Mouse (Mus musculus): ENCODE results near the gene Cd248.

Cd248 gene

GRCm38 (mm10) chr19:5067867-5068569, at the start of gene Cd248:
TSS of gene Cd248 (plus strand) at chr19:5068078.
- no peak for DNase-seq (ENCODE audit: low spot score in 2 of 2)

GRCm38 (mm10) chr19:5018191-5018590, 49.7 kb upstream of the Cd248 start:
- DNase-seq (ENCODE audit: low spot score in 2 of 2): no peak

GRCm38 (mm10) chr19:5021416-5021815, 46.5 kb upstream of the Cd248 start:
- DNase-seq (ENCODE audit: low spot score in 2 of 2): no peak

- peak; percentile 78 to 89 for DNase-seq (ENCODE audit: low spot score in 2 of 2)
These were observed 44.0 kb upstream of the Cd248 start, which contains the start of gene Slc29a2 for GRCm38 (mm10) chr19:5023621-5024479. TSS of gene Slc29a2 (plus strand) at chr19:5023860.

GRCm38 (mm10) chr19:5026111-5026510, 41.8 kb upstream of the Cd248 start:
- no peak for DNase-seq (ENCODE audit: low spot score in 2 of 2)

- DNase-seq (ENCODE audit: low spot score in 2 of 2): no peak
These were observed 35.2 kb upstream of the Cd248 start for GRCm38 (mm10) chr19:5032686-5033085.

GRCm38 (mm10) chr19:5036577-5036976, 31.3 kb upstream of the Cd248 start:
- DNase-seq (ENCODE audit: low spot score in 2 of 2): no peak

GRCm38 (mm10) chr19:5037678-5038571, 30.0 kb upstream of the Cd248 start:
- peak in 1 of 2 experiments; percentile 89 for DNase-seq (ENCODE audit: low spot score in 2 of 2)

- DNase-seq (ENCODE audit: low spot score in 2 of 2): peak; percentile 71 to 89
These were observed 29.1 kb upstream of the Cd248 start, which contains the start of the genes B4gat1 and AC124502.3 for GRCm38 (mm10) chr19:5038709-5039156. TSS of gene B4gat1 (plus strand) at chr19:5038826. TSS of gene AC124502.3 (plus strand) at chr19:5038891.

- DNase-seq (ENCODE audit: low spot score in 2 of 2): peak in 1 of 2 experiments; percentile 32
These were observed 28.4 kb upstream of the Cd248 start for GRCm38 (mm10) chr19:5039301-5040114.

GRCm38 (mm10) chr19:5040862-5041523, 26.9 kb upstream of the Cd248 start, which contains the start of gene Brms1:
TSS of gene Brms1 (plus strand) at chr19:5041354.
- DNase-seq (ENCODE audit: low spot score in 2 of 2): peak; percentile 84 to 92

- no peak for DNase-seq (ENCODE audit: low spot score in 2 of 2)
These were observed 26.3 kb upstream of the Cd248 start for GRCm38 (mm10) chr19:5041588-5041987.

- DNase-seq (ENCODE audit: low spot score in 2 of 2): no peak
These were observed 22.3 kb upstream of the Cd248 start for GRCm38 (mm10) chr19:5045531-5045930.

GRCm38 (mm10) chr19:5048138-5049056, 19.5 kb upstream of the Cd248 start:
- DNase-seq (ENCODE audit: low spot score in 2 of 2): peak in 1 of 2 experiments; percentile 77

- no peak for DNase-seq (ENCODE audit: low spot score in 2 of 2)
These were observed 18.6 kb upstream of the Cd248 start for GRCm38 (mm10) chr19:5049325-5049724.

- peak; percentile 84 to 89 for DNase-seq (ENCODE audit: low spot score in 2 of 2)
These were observed 17.6 kb upstream of the Cd248 start, which contains the start of gene Rin1 for GRCm38 (mm10) chr19:5050047-5050905. TSS of gene Rin1 (plus strand) at chr19:5050481.

- no peak for DNase-seq (ENCODE audit: low spot score in 2 of 2)
These were observed 16.8 kb upstream of the Cd248 start for GRCm38 (mm10) chr19:5051031-5051430.

- no peak for DNase-seq (ENCODE audit: low spot score in 2 of 2)
These were observed 16.4 kb upstream of the Cd248 start for GRCm38 (mm10) chr19:5051515-5051914.
